Mouse (Mus musculus) liver, embryonic 16.5 days (tissue): ENCODE data around the gene Adcy10. TPM values are rescaled to one million over a fixed set of nuclear protein-coding genes. Genes with fewer than 3 reads are reported as not detected.

Source experiments
- ATAC-seq: fragments of 200-750 bp; cut with Nextera tagmentation; 2 replicates; pipeline ENCODE4 v1.8.0; 2017; ENCODE audit warnings: low read depth, mild to moderate bottlenecking, moderate number of reproducible peaks, moderate library complexity
- H3K27ac ChIP-seq: fragments of 300-500 bp; sonication (generic); 2 replicates; pipeline ENCODE4 v1.5.1; 2014; ENCODE audit warnings: mild to moderate bottlenecking, low read length
- H3K27me3 ChIP-seq: fragments of 300-500 bp; sonication (generic); 2 replicates; pipeline ENCODE4 v1.6.1; 2014; ENCODE audit warnings: low read depth, low read length, mixed read lengths; ENCODE audit not compliant: control insufficient read depth, insufficient read depth
- H3K36me3 ChIP-seq: fragments of 300-500 bp; sonication (generic); 2 replicates; pipeline ENCODE4 v1.6.1; 2014; ENCODE audit warnings: mild to moderate bottlenecking; ENCODE audit not compliant: control insufficient read depth, insufficient read depth
- H3K4me1 ChIP-seq: fragments of 300-500 bp; sonication (generic); 2 replicates; pipeline ENCODE4 v1.6.1; 2014; ENCODE audit warnings: low read depth, low read length, mixed read lengths; ENCODE audit not compliant: control insufficient read depth
- H3K4me2 ChIP-seq: fragments of 300-500 bp; sonication (generic); 2 replicates; pipeline ENCODE4 v1.6.1; 2014; ENCODE audit warnings: low read depth, low read length, mixed read lengths
- H3K4me3 ChIP-seq: fragments of 300-500 bp; sonication (generic); 2 replicates; pipeline ENCODE4 v1.5.1; 2014; ENCODE audit warnings: low read depth, mild to moderate bottlenecking, low read length
- H3K9ac ChIP-seq: fragments of 300-500 bp; sonication (generic); 2 replicates; pipeline ENCODE4 v1.6.1; 2014; ENCODE audit warnings: low read depth, low read length
- H3K9me3 ChIP-seq: fragments of 300-500 bp; sonication (generic); replicated peaks from 2 replicates; pipeline ENCODE4 v1.6.1; 2016; ENCODE audit warnings: low read length; ENCODE audit not compliant: control insufficient read depth
- WGBS: fragments of 180-500 bp; shearing (Covaris S2); extraction: QIAGEN DNeasy Blood & Tissue Kit; methylation state at CpG from one replicate; pipeline ENCODE4 v1.1.7; 2014; ENCODE audit not compliant: insufficient replicate concordance; 5-methylcytosine and 5-hydroxymethylcytosine counted together
- polyA plus RNA-seq: library from polyadenylated mRNA; unstranded; fragments of >200 nt; fragmentation: Nextera tagmentation; extraction: Ambion mirVana; gene quantifications from 2 replicates; pipeline ENCODE4 v1.2.1, GENCODE M21; 2015

The Adcy10 gene
- polyA plus RNA-seq, 1 experiment from 2014 or later: 0.11 TPM

DNA sequence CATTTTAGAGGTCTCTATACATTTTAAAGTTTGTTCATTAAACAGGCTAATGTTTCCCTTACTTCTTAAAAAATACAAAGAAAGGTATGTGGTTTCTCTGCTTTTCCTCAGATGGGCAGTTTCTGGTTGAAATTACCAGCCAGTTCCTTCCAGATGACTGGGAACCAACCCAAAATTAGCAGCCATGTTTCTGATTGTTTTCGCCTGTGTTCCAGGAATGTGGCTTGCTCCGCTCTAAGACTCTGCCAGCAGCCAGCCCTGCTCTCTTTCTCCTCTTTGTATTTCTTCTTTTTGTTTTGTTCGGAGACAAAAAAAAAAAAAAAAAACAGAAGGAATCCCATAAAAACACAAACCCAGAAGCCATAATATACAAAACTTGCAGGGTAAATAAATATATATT is 13.9 kb downstream of the Adcy10 start:
- Histone ChIP-seq H3K27me3 (no peaks in the 10 kb centered on the region), H3K4me2 (no peak overlapping the region), H3K4me3 (no peak overlapping the region), H3K9me3 (no peaks in the 10 kb centered on the region), H3K9ac (no peak overlapping the region), H3K36me3 (no peaks in the 10 kb centered on the region), H3K27ac (no peak overlapping the region), H3K4me1 (no peaks in the 10 kb centered on the region)
- WGBS: 65% methylated on average over 3 of the region's 3 CpGs
- ATAC-seq: no peak

- peak overlapping the region; percentile 0; the same call in 1 of the 2 replicates for H3K4me3 ChIP-seq
- peak overlapping the region; percentile 46 for H3K27ac ChIP-seq
- 33% methylated on average over 10 of the region's 10 CpGs for WGBS
Measured at GRCm38 (mm10) chr1:165503307-165504024, 18.5 kb downstream of the Adcy10 start.

DNA sequence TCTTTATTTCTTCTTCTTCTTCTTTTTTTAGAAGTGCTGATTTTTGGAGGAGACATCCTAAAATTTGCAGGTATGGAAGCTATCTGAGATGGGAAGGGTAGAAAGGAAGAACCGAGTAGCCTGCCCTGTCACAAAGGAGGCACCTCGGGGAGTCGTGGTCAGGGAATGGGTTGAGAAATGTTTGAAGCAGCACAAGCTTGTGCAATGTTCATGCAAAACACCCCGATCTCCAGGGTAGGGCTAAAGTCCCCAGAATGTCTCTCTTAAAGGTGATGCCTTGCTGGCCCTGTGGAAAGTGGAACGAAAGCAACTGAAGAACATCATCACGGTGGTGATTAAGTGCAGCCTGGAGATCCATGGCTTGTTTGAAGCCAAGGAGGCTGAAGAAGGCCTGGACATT is 21.3 kb downstream of the Adcy10 start:
- Histone ChIP-seq H3K4me2 (no peak overlapping the region), H3K27me3 (no peaks in the 10 kb centered on the region), H3K4me3 (no peak overlapping the region), H3K9ac (no peak overlapping the region), H3K4me1 (no peaks in the 10 kb centered on the region), H3K9me3 (no peaks in the 10 kb centered on the region), H3K27ac (no peak overlapping the region), H3K36me3 (no peaks in the 10 kb centered on the region)
- WGBS: 48% methylated on average over 6 of the region's 6 CpGs
- peak; percentile 39; the same call in 1 of the 2 replicates for ATAC-seq

More at GRCm38 (mm10) chr1:165503307-165504024, 18.5 kb downstream of the Adcy10 start:
- no peaks in the 10 kb centered on the region for H3K36me3 ChIP-seq
- peak overlapping the region; percentile 15; the same call in 1 of the 2 replicates for H3K4me2 ChIP-seq
- peak; percentile 65 for ATAC-seq
- no peaks in the 10 kb centered on the region for H3K9me3 ChIP-seq
- no peaks in the 10 kb centered on the region for H3K27me3 ChIP-seq
- no peak overlapping the region for H3K9ac ChIP-seq
- H3K4me1 ChIP-seq: no peaks in the 10 kb centered on the region

DNA sequence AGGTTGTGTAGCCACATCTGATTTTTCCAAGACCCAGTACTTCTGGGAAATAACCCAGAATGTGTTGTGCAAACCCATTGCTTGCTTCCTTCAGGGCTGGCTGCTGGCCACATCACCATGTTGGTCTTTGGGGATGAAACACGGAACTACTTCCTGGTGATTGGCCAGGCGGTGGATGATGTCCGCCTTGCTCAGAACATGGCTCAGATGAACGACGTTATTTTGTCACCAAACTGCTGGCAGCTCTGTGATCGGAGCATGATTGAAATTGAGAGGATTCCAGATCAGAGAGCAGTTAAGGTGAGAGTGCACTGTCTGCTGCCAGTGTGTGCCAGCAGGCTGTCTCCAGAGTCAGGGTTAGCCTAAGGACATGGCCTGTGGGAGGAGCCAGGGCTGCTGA is 25.2 kb downstream of the Adcy10 start:
- Histone ChIP-seq H3K9ac (no peak overlapping the region), H3K4me1 (no peaks in the 10 kb centered on the region), H3K36me3 (no peaks in the 10 kb centered on the region), H3K4me2 (no peak overlapping the region), H3K9me3 (no peaks in the 10 kb centered on the region), H3K27ac (no peak overlapping the region), H3K4me3 (no peak overlapping the region), H3K27me3 (no peaks in the 10 kb centered on the region)
- no peak for ATAC-seq
- WGBS: 79% methylated on average over 6 of the region's 6 CpGs

DNA sequence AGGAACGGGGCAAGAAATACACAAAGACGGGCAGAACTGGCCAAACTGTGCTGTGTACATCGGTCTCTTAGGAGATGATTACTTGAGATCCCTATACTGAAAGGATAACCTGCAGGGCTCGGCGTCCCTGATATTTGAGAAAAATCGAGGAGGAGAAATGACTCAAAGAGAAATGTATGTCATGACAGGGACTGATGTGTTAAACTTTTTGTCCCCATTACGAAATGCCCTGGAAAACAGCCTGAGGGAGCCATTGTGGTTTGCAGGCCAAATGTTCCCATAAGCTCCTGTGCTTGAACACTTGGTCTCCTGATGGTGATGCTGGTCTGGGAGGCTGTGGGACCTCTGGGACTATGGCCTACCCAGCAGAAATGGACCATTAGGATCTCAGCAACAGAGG is 35.7 kb downstream of the Adcy10 start:
- H3K4me1 ChIP-seq: no peaks in the 10 kb centered on the region
- H3K27me3 ChIP-seq: no peaks in the 10 kb centered on the region
- H3K36me3 ChIP-seq: no peaks in the 10 kb centered on the region
- WGBS: 69% methylated on average over 7 of the region's 7 CpGs
- H3K27ac ChIP-seq: no peak overlapping the region
- H3K9me3 ChIP-seq: no peaks in the 10 kb centered on the region
- no peak overlapping the region for H3K9ac ChIP-seq
- ATAC-seq: no peak
- H3K4me2 ChIP-seq: no peak overlapping the region
- no peak overlapping the region for H3K4me3 ChIP-seq

GRCm38 (mm10) chr1:165536079-165536675 is 51.2 kb downstream of the Adcy10 start:
- no peaks in the 10 kb centered on the region for H3K27me3 ChIP-seq
- ATAC-seq: no peak
- H3K36me3 ChIP-seq: no peaks in the 10 kb centered on the region
- H3K4me3 ChIP-seq: no peak overlapping the region
- H3K27ac ChIP-seq: no peak overlapping the region
- no peaks in the 10 kb centered on the region for H3K9me3 ChIP-seq
- 72% methylated on average over 12 of the region's 12 CpGs for WGBS
- H3K4me2 ChIP-seq: no peak overlapping the region
- H3K9ac ChIP-seq: no peak overlapping the region
- no peaks in the 10 kb centered on the region for H3K4me1 ChIP-seq

DNA sequence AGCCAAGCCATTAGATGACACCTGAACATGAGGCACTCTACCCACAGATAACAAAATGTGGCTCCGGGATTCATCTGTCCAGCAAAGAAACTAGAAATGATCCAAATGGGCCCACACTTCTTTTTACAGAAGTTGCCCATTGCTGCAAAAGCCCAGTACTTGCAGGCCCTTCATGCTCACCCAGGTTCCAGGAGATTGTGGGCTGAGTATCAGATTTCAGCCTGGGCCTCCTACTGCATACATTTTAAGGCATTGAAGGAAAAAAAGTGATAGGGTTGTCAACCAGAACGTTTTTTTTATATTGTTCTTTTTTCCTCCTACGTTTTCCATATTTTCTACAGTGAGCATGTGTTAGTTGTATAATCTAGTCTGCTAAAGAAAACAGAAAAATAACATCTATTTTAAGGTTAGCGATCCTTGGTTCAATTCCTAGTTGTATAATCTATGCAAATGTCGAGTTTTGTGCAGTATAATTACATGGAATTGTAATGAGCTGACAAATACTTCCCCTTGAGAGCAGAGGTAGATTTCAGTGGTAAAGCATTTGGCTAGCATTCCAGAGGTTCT is 52.3 kb downstream of the Adcy10 start:
- Histone ChIP-seq H3K4me1 (no peaks in the 10 kb centered on the region), H3K9me3 (no peaks in the 10 kb centered on the region), H3K36me3 (no peaks in the 10 kb centered on the region), H3K4me2 (no peak overlapping the region), H3K27me3 (no peaks in the 10 kb centered on the region), H3K9ac (no peak overlapping the region), H3K4me3 (no peak overlapping the region), H3K27ac (no peak overlapping the region)
- 50% methylated on average over 5 of the region's 5 CpGs for WGBS
- ATAC-seq: no peak

GRCm38 (mm10) chr1:165556711-165557110 is 71.7 kb downstream of the Adcy10 start:
- Histone ChIP-seq H3K4me2 (no peak overlapping the region), H3K9ac (no peak overlapping the region), H3K36me3 (no peaks in the 10 kb centered on the region), H3K27me3 (no peaks in the 10 kb centered on the region), H3K27ac (no peak overlapping the region), H3K9me3 (no peaks in the 10 kb centered on the region), H3K4me3 (no peak overlapping the region), H3K4me1 (no peaks in the 10 kb centered on the region)
- 28% methylated on average over 2 of the region's 2 CpGs for WGBS
- ATAC-seq: no peak

- H3K36me3 ChIP-seq: no peaks in the 10 kb centered on the region
- H3K4me2 ChIP-seq: no peak overlapping the region
Measured at GRCm38 (mm10) chr1:165559073-165559472, 74.1 kb downstream of the Adcy10 start.

More at GRCm38 (mm10) chr1:165559073-165559472, 74.1 kb downstream of the Adcy10 start:
- no peaks in the 10 kb centered on the region for H3K4me1 ChIP-seq
- no peak overlapping the region for H3K9ac ChIP-seq
- ATAC-seq: no peak
- 64% methylated on average over 9 of the region's 9 CpGs for WGBS
- H3K27me3 ChIP-seq: no peaks in the 10 kb centered on the region
- H3K9me3 ChIP-seq: no peaks in the 10 kb centered on the region
- no peak overlapping the region for H3K4me3 ChIP-seq
- H3K27ac ChIP-seq: no peak overlapping the region
